Mouse (Mus musculus) cortical plate, adult 2 months (tissue): Measurements from ENCODE around the gene Ptges. TPM values are rescaled to one million over a fixed set of nuclear protein-coding genes. Genes with fewer than 3 reads are reported as not detected.
"Not testable (repeated sequence)": the region's sequence is repeated elsewhere in the genome, so short reads cannot be mapped to it uniquely, and the experiment has no call there.

Source experiments
- H3K27ac ChIP-seq: fragments of 200-500 bp; 2 replicates; pipeline ENCODE4 v1.5.1; 2012; ENCODE audit warnings: low read length, control low read depth, inconsistent platforms; ENCODE audit not compliant: insufficient read depth
- H3K4me1 ChIP-seq: fragments of 200-500 bp; 2 replicates; pipeline ENCODE4 v1.6.1; 2011; ENCODE audit warnings: low read length; ENCODE audit not compliant: control insufficient read depth, insufficient read depth
- H3K4me3 ChIP-seq: fragments of 200-500 bp; 2 replicates; pipeline ENCODE4 v1.5.1; 2011; ENCODE audit warnings: mild to moderate bottlenecking, low read length, control low read depth; ENCODE audit not compliant: insufficient read depth
- CTCF ChIP-seq: fragments of 200-500 bp; IDR thresholded peaks from 2 replicates; pipeline ENCODE4 v1.5.1; 2011; ENCODE audit warnings: mild to moderate bottlenecking, control low read depth, low read length; ENCODE audit not compliant: insufficient read depth; ENCODE audit errors: extremely low read depth
- POLR2A ChIP-seq: fragments of 200-500 bp; IDR thresholded peaks from 2 replicates; pipeline ENCODE4 v1.6.1; 2011; ENCODE audit warnings: mild to moderate bottlenecking, low read length, control low read depth; ENCODE audit not compliant: insufficient read depth; ENCODE audit errors: extremely low read depth
- polyA plus RNA-seq: library from polyadenylated mRNA; depleted of rRNA; stranded (reverse); fragments of >200 nt; gene quantifications from 2 replicates; pipeline ENCODE4 v1.2.3, GENCODE M21; 2012

The Ptges gene
- polyA plus RNA-seq, 1 experiment, result 7.2 TPM

- H3K27ac ChIP-seq, result no peak overlapping the region
- H3K4me3 ChIP-seq, result peak overlapping the region; percentile 26; the same call in 1 of the 2 replicates
- TF ChIP-seq POLR2A, result no peak
- TF ChIP-seq CTCF, result no peak
- H3K4me1 ChIP-seq, result no peaks in the 10 kb centered on the region
These were observed 675 bp downstream of the Ptges start for GRCm38 (mm10) chr2:30928893-30929482.

GRCm38 (mm10) chr2:30927844-30928628 lies 1.6 kb downstream of the Ptges start:
- H3K27ac ChIP-seq, result no peak overlapping the region
- H3K4me3 ChIP-seq, result no peak overlapping the region
- no peaks in the 10 kb centered on the region for H3K4me1 ChIP-seq
- TF ChIP-seq CTCF (peak; percentile 86), POLR2A (no peak)

GRCm38 (mm10) chr2:30927151-30927781 lies 2.4 kb downstream of the Ptges start:
- Histone ChIP-seq H3K4me1 (no peaks in the 10 kb centered on the region), H3K4me3 (no peak overlapping the region), H3K27ac (0 out of 2 replicates have a peak overlapping the region, but pooled peaks have one; percentile 1)
- TF ChIP-seq POLR2A (no peak), CTCF (no peak)

DNA sequence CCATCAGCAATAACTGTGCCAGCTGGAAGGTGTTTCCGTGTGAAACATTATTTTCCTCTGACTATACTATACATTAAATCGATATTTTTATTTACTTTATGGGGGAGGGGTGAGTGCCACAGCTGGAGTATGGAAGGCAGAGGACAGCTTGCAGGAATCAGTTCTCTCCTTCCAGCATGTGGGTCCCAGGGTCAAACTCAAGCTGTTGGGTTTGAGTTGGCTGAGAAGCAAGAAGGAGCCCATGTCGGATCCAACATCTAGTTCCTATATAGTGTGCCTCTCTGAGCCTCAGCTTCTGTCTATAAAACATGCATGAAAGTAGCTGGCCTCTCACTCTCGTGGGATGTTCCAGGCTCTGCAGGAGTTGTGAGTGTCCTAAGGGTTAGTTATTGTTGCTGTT lies 3.3 kb downstream of the Ptges start:
- TF ChIP-seq POLR2A (no peak), CTCF (no peak)
- H3K4me3 ChIP-seq, result no peak overlapping the region
- H3K4me1 ChIP-seq, result no peaks in the 10 kb centered on the region
- H3K27ac ChIP-seq, result no peak overlapping the region

DNA sequence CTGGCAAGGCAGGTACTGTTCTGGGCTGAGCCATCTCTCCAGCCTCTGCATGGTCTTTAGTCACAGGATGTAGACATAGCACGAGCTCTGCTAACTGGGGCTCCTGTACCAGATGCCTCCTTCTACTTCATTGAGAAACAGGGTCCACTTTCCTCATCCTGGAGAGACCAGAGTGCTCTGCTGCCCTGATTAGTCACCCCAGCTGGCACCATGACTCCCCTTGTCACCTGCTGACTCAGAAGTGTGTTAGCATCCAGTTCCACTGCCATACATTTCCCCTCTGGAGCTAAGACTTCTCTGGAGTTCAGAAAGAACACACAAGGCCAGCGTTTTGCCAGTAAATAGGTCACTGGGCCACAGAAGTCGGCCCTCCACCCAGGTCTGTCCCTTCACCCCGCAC lies 4.5 kb downstream of the Ptges start:
- Histone ChIP-seq H3K27ac (no peak overlapping the region), H3K4me3 (no peak overlapping the region), H3K4me1 (no peaks in the 10 kb centered on the region)
- TF ChIP-seq POLR2A, result no peak
- no peak for TF ChIP-seq CTCF

GRCm38 (mm10) chr2:30923099-30923498 lies 6.6 kb downstream of the Ptges start:
- no peak for TF ChIP-seq POLR2A
- TF ChIP-seq CTCF, result no peak
- peaks cover 3% of the 10 kb centered on the region; the same call in 1 of the 2 replicates for H3K4me1 ChIP-seq

GRCm38 (mm10) chr2:30920216-30920615 lies 9.4 kb downstream of the Ptges start:
- TF ChIP-seq CTCF (no peak), POLR2A (peak; percentile 35; the same call in 1 of the 2 replicates)
- H3K27ac ChIP-seq, result no peak overlapping the region
- H3K4me3 ChIP-seq, result no peak overlapping the region
- peaks cover 5% of the 10 kb centered on the region for H3K4me1 ChIP-seq

More at GRCm38 (mm10) chr2:30923099-30923498, 6.6 kb downstream of the Ptges start:
- Histone ChIP-seq H3K27ac (no peak overlapping the region), H3K4me3 (no peak overlapping the region)

DNA sequence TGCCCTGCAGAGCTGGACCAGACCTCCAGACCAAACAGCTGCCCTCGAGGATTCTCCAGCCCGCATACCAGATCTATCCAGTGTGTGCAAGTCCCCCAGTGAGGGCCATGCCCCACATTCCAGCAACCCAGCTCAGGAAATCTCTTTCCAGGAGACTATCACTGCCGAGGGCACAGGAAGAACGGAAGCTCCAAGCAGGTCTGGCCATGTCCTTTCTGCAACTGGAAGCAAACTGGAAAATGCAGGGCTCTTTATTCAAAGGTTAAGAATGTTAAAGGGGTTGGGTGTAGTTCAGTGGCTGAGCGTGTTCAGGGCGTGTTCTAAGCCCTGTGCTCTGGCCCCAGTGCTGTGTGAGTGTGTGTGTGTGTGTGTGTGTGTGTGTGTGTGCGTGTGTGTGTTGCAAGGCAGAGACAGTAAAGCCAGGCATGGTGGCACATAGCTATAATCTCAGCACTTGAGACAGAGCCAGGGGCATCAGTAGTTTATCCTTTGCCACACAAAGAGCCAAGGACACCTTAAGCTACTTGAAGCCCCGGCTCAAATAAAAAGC lies 10.8 kb downstream of the Ptges start:
- TF ChIP-seq POLR2A (no peak), CTCF (no peak)
- peaks cover 5% of the 10 kb centered on the region for H3K4me1 ChIP-seq
- no peak overlapping the region for H3K4me3 ChIP-seq
- no peak overlapping the region for H3K27ac ChIP-seq

- Histone ChIP-seq H3K4me1 (peaks cover 5% of the 10 kb centered on the region), H3K27ac (no peak overlapping the region), H3K4me3 (no peak overlapping the region)
- TF ChIP-seq POLR2A (no peak), CTCF (no peak)
These were observed 11.5 kb downstream of the Ptges start for GRCm38 (mm10) chr2:30918126-30918525.

- Histone ChIP-seq H3K27ac (no peak overlapping the region), H3K4me1 (peaks cover 5% of the 10 kb centered on the region), H3K4me3 (no peak overlapping the region)
- no peak for TF ChIP-seq CTCF
- TF ChIP-seq POLR2A, result no peak
These were observed 12.0 kb downstream of the Ptges start for GRCm38 (mm10) chr2:30917649-30918048.

DNA sequence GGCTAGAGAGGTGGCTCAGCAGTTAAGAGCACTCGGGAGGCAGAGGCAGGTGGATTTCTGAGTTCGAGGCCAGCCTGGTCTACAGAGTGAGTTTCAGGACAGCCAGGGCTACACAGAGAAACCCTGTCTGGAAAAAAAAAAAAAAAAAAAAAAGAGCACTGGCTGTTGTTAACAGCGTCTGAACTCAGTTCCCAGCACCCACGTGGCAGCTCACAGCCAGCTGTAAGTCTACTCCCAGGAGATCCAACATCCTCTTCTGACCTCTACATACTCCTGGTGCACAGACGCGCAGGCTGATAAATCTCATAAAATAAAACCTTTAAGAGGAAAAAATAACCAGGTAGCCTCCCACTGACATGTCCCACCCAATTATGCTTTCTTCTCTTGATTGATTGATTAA lies 13.7 kb downstream of the Ptges start:
- H3K4me3 ChIP-seq, H3K4me1 ChIP-seq, H3K27ac ChIP-seq: not testable (repeated sequence)
